Mouse (Mus musculus): ENCODE measurements around the gene Trf. TPM values are rescaled to one million over a fixed set of nuclear protein-coding genes. Genes with fewer than 3 reads are reported as not detected.
"Not testable (repeated sequence)": the region's sequence is repeated elsewhere in the genome, so short reads cannot be mapped to it uniquely, and the experiment has no call there.

Trf gene
- total RNA-seq, 2 experiments from 2014 or later = 131 to 135 TPM

DNA sequence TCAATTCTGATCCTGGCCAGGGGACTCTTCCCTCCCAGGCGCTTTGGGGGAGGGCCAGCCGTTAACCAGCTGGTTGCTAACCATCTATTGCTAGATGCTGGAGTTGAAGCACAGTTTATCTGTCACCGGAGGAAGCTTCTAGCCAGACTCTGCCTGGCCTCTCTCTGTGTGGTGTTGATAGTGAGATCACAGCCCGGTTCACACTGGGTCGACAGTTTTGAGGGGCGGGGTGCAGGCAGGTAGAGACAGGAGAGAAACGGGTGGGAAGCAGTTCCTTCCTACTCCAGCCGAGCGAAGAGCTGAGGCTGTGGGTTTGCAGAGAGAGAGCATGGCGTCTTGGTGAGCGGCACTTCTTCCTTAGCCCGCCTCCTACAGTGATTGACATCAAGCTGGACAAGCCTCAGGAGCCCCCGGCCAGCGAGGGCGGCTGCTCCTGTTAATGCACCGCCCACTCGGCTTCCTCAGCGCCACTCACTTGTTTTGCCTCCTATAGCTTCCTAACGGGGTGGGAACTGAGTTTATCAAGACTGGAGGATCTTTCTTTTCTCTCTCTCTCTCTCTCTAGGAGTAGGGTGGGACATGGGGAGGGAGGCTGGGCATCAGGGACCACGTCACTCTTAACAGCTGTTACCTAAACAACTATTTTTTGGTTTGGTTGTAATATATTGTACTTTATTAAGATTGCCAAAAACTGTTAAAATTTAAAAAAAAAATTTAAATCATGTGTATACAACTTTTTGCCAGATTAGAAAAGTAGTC is 49.3 kb downstream of the Trf start:
- peak overlapping the region; percentile 22; the same call in 1 of the 2 replicates for H3K4me3 ChIP-seq
- DNase-seq (ENCODE audit: extremely low spot score in 1 of 2, low spot score in 2 of 2) = peak; percentile 49 to 59
- peak overlapping the region; percentile 48 for H3K27ac ChIP-seq
- TF ChIP-seq CTCF (IDR thresholded peaks at IDR 0.05) = no peak
- intact Hi-C loops (cut with DNase I) = no loop called here

DNA sequence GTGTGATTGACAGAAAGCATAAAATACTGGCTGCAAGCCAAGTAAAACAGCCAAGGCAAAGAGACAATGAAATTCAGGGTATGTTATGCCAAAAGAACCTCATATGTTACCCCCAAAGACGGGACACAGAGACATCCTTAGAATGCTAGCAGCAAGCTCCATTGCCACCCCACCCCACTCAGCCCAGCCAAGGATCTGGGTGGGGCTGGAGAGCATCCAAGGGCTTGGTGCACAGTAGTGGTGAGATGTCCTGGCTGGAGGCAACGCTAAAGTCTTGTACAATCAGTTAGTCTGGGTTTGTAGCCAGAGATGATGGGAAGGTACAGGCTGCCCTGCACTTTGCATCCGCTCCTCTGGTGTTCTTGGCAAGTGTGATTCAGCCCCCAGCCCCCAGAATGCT is 49.9 kb downstream of the Trf start:
- no peak overlapping the region; the same call in 1 of the 2 replicates for H3K27ac ChIP-seq
- DNase-seq (ENCODE audit: extremely low spot score in 1 of 2, low spot score in 2 of 2) = no peak
- TF ChIP-seq CTCF (IDR thresholded peaks at IDR 0.05) = no peak

DNA sequence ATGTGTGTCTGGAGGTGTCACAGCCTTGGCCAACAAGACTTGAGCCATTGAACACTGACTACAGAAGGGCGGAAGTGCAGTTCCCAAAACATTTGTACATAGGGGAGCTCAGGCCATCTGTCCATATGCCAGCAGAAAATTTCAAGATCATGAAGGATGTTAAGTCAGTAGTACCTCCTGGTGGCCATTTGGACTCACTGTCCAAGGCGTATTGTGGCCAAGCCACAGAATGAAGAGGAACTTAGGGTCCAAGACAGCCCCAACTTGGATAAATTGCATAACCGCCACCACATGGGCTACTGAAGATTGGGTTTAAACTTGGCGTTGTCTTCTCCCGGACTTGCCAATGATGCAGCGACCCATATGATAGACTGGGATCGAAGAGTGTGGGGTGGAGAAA is 54.6 kb downstream of the Trf start:
- no peak overlapping the region for H3K4me3 ChIP-seq
- no peak overlapping the region for H3K27ac ChIP-seq
- TF ChIP-seq CTCF (IDR thresholded peaks at IDR 0.05) = peak; percentile 13; the same call in 1 of the 2 replicates
- DNase-seq (ENCODE audit: extremely low spot score in 1 of 2, low spot score in 2 of 2) = no peak
- intact Hi-C loops (cut with DNase I) = no loop called here

More for the DNA sequence above, 49.9 kb downstream of the Trf start:
- intact Hi-C loops (cut with DNase I) = no loop called here
- no peak overlapping the region for H3K4me3 ChIP-seq

DNA sequence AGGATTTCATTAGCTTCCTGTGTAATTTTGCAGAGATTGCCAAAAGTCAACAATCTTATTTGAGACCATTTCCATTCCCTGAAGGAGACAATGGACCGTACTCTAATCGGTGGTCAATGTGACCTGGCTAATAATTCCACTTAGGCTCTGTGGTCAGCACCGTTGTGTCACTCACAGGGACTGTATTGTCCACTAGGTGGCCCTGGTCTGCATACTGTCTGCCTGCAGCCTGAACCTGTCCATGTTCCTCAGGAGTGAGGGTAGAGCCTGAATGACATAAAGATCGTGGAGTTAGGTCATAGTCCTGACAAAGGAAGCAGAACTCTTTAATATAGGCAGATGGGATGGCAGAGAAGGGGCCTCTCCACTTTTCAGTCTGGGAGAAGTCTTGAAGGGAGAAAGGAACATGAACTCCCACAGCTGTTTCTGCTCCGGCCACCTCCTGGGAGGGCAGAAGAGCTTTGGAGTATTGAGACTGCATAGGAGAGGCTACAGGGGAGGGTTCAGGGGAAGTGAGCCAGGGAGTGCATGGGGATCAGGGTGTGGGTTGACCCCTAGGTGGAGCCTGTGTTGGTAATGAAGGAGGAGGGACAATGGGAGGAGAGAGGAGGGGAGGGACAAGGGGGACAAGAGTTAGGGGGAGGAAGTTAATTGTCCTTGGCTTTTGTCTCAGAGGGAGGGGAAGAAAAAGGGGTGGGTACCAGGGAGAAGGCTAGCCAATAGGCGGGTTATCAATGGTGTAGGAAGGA is 55.3 kb downstream of the Trf start:
- TF ChIP-seq CTCF (IDR thresholded peaks at IDR 0.05) = peak; percentile 58
- DNase-seq (ENCODE audit: extremely low spot score in 1 of 2, low spot score in 2 of 2) = no peak
- Histone ChIP-seq H3K27ac (no peak overlapping the region), H3K4me3 (no peak overlapping the region)
- intact Hi-C loops (cut with DNase I) = no loop called here

DNA sequence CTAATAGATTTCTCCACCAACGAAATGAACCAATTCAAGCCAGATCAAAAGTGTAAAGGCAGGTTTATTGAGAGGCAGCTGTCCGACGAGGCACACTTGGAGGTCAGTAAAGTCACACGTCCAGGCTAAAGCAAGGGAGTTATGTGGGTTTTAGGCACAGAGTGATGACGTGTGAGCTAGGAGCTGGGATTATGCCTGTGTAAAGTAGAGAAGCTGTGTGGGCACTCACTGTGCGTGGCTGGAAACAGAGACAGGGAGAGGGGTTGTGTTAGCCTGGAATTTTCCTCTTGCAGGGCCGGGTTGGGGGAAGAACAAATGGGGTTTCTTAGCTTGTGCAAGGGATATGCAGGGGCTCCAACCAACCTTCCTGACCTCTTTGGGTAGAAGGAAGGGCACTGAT is 61.5 kb downstream of the Trf start:
- intact Hi-C loops (cut with DNase I) = no loop called here
- no peak for TF ChIP-seq CTCF (IDR thresholded peaks at IDR 0.05)
- DNase-seq (ENCODE audit: extremely low spot score in 1 of 2, low spot score in 2 of 2) = no peak
- Histone ChIP-seq H3K4me3 (no peak overlapping the region), H3K27ac (peak overlapping the region; percentile 26; the same call in 1 of the 2 replicates)

DNA sequence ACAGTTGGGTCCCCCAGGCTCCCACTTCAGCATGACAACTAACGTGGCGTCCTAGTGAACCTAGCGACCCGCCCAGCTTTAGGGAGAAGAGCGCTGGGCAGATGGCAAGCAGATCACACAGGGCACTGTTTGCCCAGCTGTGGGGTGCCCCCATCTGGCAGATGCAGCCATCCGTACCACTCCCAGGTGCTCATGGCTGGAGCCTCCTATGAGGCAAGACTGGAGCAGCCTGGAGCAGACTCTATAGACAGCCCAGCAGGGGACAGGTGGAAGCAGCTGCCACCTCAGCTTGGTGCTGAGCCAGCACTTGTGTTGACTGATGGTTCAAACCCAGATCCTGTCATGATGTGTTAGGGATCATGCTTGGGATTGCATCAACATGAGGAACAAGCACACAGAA is 62.2 kb downstream of the Trf start:
- intact Hi-C loops (cut with DNase I) = no loop called here
- DNase-seq (ENCODE audit: extremely low spot score in 1 of 2, low spot score in 2 of 2) = no peak

DNA sequence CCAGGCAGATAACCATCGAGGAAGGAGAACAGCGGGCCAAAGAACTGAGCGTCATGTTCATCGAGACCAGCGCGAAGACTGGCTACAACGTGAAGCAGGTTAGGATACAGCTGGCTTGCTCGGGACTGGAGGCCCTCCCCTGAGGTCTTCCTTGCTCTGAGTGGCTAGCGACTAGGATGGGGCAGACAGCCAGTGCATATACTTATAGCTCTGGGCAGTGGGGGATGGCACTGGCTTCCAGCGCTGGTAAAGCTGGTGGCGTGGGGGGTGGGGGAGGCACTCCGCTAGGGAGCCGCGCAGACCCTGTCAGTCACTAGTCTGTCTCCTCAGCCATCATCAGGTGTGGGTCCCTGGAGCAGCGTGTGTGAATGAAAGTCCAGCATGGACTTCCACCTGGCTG is 66.4 kb downstream of the Trf start:
- Histone ChIP-seq H3K27ac (peak overlapping the region; percentile 24; the same call in 1 of the 2 replicates), H3K4me3 (no peak overlapping the region)
- intact Hi-C loops (cut with DNase I) = no loop called here
- DNase-seq (ENCODE audit: extremely low spot score in 1 of 2, low spot score in 2 of 2) = no peak
- TF ChIP-seq CTCF (IDR thresholded peaks at IDR 0.05) = no peak

More for the DNA sequence above, 62.2 kb downstream of the Trf start:
- no peak overlapping the region for H3K4me3 ChIP-seq
- no peak; the same call in 1 of the 2 replicates for TF ChIP-seq CTCF (IDR thresholded peaks at IDR 0.05)
- H3K27ac ChIP-seq = no peak overlapping the region

DNA sequence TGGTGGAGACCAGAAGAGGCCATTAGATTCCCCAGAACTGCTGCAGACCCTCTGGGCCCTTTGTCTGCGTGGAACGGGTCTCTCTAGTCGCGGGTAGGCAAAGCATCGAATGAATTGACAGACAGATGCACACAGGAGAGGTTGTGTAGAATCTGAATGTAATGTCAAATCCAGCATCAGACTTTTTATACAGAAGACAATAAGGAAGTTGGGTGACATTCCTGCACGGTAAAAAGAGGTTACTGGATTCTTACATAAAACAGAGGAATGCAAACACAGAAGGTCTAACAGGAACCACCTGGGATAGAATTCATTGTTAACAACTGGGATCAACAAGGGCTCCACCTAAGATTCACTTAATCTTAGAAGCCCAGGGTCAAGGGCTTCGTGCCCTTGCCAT is 75.1 kb downstream of the Trf start:
- H3K4me3 ChIP-seq; H3K27ac ChIP-seq; intact Hi-C loops (cut with DNase I); DNase-seq (ENCODE audit: extremely low spot score in 1 of 2, low spot score in 2 of 2): not testable (repeated sequence)

DNA sequence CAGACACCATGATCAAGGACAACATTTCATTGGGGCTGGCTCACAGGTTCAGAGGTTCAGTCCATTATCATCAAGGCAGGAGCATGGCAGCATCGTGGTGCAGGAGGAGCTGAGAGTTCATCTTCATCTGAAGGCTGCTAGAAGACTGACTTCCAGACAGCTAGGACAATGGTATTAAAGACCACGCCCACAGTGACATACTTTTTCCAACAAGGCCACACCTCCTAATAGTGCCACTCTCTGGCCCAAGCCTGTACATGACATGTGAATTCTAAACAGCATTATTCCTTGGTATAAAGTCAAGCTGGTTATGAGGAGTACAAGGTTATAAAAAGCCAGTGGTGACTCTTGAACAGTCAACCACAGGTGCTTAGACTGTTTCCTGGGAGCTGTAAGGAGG is 75.7 kb downstream of the Trf start:
- intact Hi-C loops (cut with DNase I) = no loop called here
- Histone ChIP-seq H3K4me3 (no peak overlapping the region), H3K27ac (no peak overlapping the region)
- DNase-seq (ENCODE audit: extremely low spot score in 1 of 2, low spot score in 2 of 2) = no peak
- no peak for TF ChIP-seq CTCF (IDR thresholded peaks at IDR 0.05)

Other genes with a start within 250 kb of the Trf start
- gene Slco2a1, start 241.7 kb downstream of the Trf start, total RNA-seq (2021) = 1 to 10 TPM in 1 of 2 experiments, under 1 TPM in 1; 0.89 to 1.2 TPM
- 100 to 1,000 TPM; 605 to 610 TPM for gene Rab6b, start 118.7 kb downstream of the Trf start, total RNA-seq (2021)
- gene Srprb, start 28.3 kb downstream of the Trf start, total RNA-seq (2021) = 10 to 100 TPM; 17.6 to 20.5 TPM
- 10 to 100 TPM in 1 of 2 experiments, 1 to 10 TPM in 1; 8.5 to 11.7 TPM for gene Gm20425, start 137 bp downstream of the Trf start, total RNA-seq (2021)
- not detected for gene 1300017J02Rik, start 74.6 kb upstream of the Trf start, total RNA-seq (2021)
- gene Topbp1, start 74.8 kb upstream of the Trf start, total RNA-seq (2021) = 10 to 100 TPM; 20.0 to 23.1 TPM
- gene Cdv3, start 135.4 kb upstream of the Trf start, total RNA-seq (2021) = 10 to 100 TPM; 74.1 to 79.7 TPM
- gene Bfsp2, start 250.0 kb upstream of the Trf start, total RNA-seq (2021) = 1 to 10 TPM; 2.6 to 3.7 TPM